Mouse (Mus musculus): ENCODE data around the gene Olig1. TPM values are rescaled to one million over a fixed set of nuclear protein-coding genes. Genes with fewer than 3 reads are reported as not detected.

Gene Olig1
- polyA plus RNA-seq, 1 experiment from 2014 or later = not detected

DNA sequence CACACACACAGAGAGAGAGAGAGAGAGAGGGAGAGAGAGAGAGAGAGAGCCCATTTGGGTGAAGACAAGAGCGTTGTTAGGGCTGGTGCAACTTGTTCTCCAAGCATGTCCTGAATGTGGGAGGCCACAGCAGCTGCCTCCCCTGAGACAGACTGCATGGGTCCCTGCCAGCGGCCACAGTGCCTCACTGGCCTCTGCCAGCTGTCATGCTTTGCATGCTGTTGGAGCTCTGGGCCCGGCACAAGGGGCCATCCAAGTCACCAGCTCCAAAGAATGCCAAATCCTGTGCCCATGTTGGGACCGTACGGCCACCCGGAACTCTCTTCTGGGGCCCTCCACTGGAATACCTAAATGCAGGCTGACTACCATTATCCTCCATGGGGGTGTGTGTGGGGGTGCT, 3.6 kb upstream of the Olig1 start:
- Histone ChIP-seq H3K9ac (replicated peaks; ENCODE audit: low read depth) (no peak overlapping the region), H3K27ac (ENCODE audit: low read length) (no peak overlapping the region), H3K4me3 (ENCODE audit: low read depth, low read length) (no peak overlapping the region), H3K36me3 (ENCODE audit: insufficient read depth, low read length) (no peaks in the 10 kb centered on the region), H3K27me3 (replicated peaks; ENCODE audit: insufficient read depth, low read length) (peaks cover 40% of the 10 kb centered on the region), H3K4me1 (ENCODE audit: insufficient read depth, low read depth, low read length) (no peaks in the 10 kb centered on the region), H3K9me3 (ENCODE audit: low read length) (no peaks in the 10 kb centered on the region), H3K4me2 (replicated peaks; ENCODE audit: low read depth, low read length) (no peak overlapping the region)
- DNase-seq (ENCODE audit: low spot score) = no peak
- ATAC-seq = no peak
- WGBS = 78% methylated on average over 6 of the region's 6 CpGs
- no peak for TF ChIP-seq EP300 (IDR thresholded peaks at IDR 0.05)
- no peak for TF ChIP-seq CTCF (IDR thresholded peaks at IDR 0.05)

DNA sequence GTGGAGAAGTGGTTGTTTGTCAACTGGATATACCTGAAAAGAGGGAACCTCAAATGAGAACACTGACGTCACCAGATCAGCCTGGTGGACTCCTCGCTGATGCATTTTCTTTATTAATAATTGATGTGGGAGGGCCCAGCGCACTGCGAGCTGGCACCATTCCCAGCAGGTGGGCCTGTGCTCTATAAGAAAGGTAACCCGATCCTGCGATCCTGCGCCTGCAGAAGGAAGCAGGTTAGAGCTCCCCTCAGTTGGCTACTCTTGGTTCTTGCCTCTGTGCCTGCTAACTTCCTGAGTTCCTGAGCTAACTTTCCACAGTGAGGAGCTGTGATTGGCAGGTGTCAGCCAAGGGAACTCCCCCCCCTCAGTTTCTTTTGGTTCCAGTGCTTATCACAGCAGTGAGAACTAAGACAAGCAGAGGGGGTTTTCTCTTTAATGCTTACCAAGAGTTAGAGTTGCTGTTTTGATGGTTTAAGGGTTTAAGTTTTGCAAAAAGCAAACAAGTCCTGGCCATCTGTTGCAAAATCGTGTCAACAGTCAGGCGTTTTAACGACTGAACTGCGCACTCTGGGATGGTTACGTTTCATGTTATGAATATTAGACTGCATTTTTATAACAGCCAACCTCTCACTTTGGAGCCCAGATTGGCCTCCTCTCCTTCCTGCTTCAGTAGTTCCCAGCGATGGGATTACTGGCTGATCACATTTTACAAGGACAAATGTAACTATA, 684 bp upstream of the Olig1 start:
- DNase-seq (ENCODE audit: low spot score) (no peak), ATAC-seq (no peak)
- Histone ChIP-seq H3K4me2 (replicated peaks; ENCODE audit: low read depth, low read length) (peak overlapping the region; percentile 42), H3K27ac (ENCODE audit: low read length) (no peak overlapping the region), H3K4me3 (ENCODE audit: low read depth, low read length) (no peak overlapping the region), H3K9me3 (ENCODE audit: low read length) (no peaks in the 10 kb centered on the region), H3K27me3 (replicated peaks; ENCODE audit: insufficient read depth, low read length) (peaks cover 56% of the 10 kb centered on the region), H3K36me3 (ENCODE audit: insufficient read depth, low read length) (no peaks in the 10 kb centered on the region), H3K4me1 (ENCODE audit: insufficient read depth, low read depth, low read length) (no peaks in the 10 kb centered on the region), H3K9ac (replicated peaks; ENCODE audit: low read depth) (no peak overlapping the region)
- TF ChIP-seq CTCF (IDR thresholded peaks at IDR 0.05) (no peak), EP300 (IDR thresholded peaks at IDR 0.05) (no peak)
- 6% methylated on average over 13 of the region's 13 CpGs for WGBS

DNA sequence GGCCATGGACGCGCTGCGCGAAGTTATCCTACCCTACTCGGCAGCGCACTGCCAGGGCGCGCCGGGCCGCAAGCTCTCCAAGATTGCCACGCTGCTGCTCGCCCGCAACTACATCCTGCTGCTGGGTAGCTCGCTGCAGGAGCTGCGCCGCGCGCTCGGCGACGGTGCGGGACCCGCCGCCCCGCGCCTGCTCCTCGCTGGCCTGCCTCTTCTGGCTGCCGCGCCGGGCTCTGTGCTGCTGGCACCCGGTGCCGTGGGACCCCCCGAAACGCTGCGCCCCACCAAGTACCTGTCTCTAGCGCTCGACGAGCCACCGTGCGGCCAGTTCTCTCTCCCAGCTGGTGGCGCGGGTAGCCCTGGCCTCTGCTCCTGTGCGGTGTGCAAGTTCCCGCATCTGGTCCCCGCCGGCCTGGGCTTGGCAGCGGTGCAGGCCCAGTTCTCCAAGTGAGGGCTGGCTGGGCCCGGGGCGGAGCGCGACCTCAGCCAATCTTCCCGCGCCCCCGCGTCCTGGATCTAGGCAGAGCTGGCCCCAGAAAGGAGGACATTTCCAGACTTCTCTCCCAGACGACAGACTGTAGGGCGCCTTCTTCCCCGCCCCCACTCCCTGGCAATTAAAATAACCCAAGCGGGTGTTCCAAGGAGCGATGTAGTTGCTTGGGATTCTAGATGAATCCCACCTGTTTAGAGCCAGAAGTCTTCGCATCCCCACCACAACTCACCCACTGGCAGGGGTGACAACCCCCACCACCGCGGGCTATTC, 820 bp downstream of the Olig1 start:
- ATAC-seq = no peak
- Histone ChIP-seq H3K4me1 (ENCODE audit: insufficient read depth, low read depth, low read length) (no peaks in the 10 kb centered on the region), H3K27ac (ENCODE audit: low read length) (no peak overlapping the region), H3K36me3 (ENCODE audit: insufficient read depth, low read length) (no peaks in the 10 kb centered on the region), H3K9ac (replicated peaks; ENCODE audit: low read depth) (no peak overlapping the region), H3K9me3 (ENCODE audit: low read length) (no peaks in the 10 kb centered on the region), H3K4me2 (replicated peaks; ENCODE audit: low read depth, low read length) (peak overlapping the region; percentile 42), H3K27me3 (replicated peaks; ENCODE audit: insufficient read depth, low read length) (peaks cover 59% of the 10 kb centered on the region), H3K4me3 (ENCODE audit: low read depth, low read length) (peak overlapping the region; percentile 19; the same call in 1 of the 2 replicates)
- no peak for TF ChIP-seq EP300 (IDR thresholded peaks at IDR 0.05)
- TF ChIP-seq CTCF (IDR thresholded peaks at IDR 0.05) = no peak
- WGBS = under 1% methylated on average over 59 of the region's 63 CpGs
- no peak for DNase-seq (ENCODE audit: low spot score)

DNA sequence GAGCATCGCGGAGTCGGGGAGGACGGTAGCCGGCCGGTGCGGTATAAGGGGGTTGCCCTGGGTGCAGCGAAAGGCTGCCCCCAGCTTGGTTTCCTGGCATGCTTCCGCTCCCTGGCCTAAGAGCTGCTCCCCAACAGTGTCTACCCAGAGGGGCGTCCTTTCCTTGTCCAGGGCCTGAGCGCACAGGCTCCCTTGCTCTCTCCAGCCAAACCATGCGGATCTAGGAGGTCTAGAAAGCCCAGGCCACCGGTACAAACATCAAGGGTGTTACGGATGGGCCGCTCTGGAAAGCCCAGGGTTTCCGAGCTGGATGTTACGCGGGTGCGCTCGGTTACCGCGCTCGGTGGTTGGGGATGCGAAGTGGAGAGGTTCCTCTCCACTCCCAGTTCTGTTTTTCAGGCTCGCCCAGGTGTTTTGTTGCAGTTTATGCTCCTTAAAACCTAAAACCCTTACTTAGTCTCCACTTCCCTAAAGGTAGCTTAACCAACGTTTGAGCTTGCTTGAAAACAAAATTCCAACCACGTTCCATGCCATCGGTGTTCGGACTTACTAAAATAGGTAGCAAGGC, 1.5 kb downstream of the Olig1 start:
- no peak for TF ChIP-seq EP300 (IDR thresholded peaks at IDR 0.05)
- no peak for TF ChIP-seq CTCF (IDR thresholded peaks at IDR 0.05)
- Histone ChIP-seq H3K4me2 (replicated peaks; ENCODE audit: low read depth, low read length) (no peak overlapping the region), H3K27me3 (replicated peaks; ENCODE audit: insufficient read depth, low read length) (peaks cover 59% of the 10 kb centered on the region), H3K4me3 (ENCODE audit: low read depth, low read length) (no peak overlapping the region), H3K9ac (replicated peaks; ENCODE audit: low read depth) (no peak overlapping the region), H3K27ac (ENCODE audit: low read length) (no peak overlapping the region), H3K36me3 (ENCODE audit: insufficient read depth, low read length) (no peaks in the 10 kb centered on the region), H3K9me3 (ENCODE audit: low read length) (no peaks in the 10 kb centered on the region), H3K4me1 (ENCODE audit: insufficient read depth, low read depth, low read length) (no peaks in the 10 kb centered on the region)
- 3% methylated on average over 29 of the region's 29 CpGs for WGBS
- no peak for ATAC-seq
- no peak for DNase-seq (ENCODE audit: low spot score)

DNA sequence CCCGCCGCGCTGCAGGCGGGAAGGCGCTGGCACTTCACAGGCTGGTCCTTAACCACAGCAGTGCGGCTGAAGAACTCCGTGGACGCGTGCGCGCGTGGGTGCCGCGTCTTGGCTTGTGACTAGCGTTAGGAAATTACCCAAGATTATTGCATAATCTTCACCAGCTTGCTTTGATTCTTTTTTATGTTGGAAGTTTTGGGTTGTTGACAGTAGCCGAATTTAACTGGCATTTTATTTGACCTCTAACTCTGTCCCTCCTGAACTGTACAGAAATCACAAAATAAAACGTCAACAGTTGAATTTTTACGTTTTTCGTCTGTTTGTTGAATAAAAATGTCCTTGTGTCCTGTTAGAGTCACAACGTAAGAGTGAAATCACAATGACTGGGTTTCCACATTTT, 2.1 kb downstream of the Olig1 start:
- DNase-seq (ENCODE audit: low spot score) (no peak), ATAC-seq (no peak)
- H3K27me3 ChIP-seq (replicated peaks; ENCODE audit: insufficient read depth, low read length) = peaks cover 56% of the 10 kb centered on the region
- no peaks in the 10 kb centered on the region for H3K9me3 ChIP-seq (ENCODE audit: low read length)
- H3K4me2 ChIP-seq (replicated peaks; ENCODE audit: low read depth, low read length) = no peak overlapping the region
- TF ChIP-seq CTCF (IDR thresholded peaks at IDR 0.05) (no peak), EP300 (IDR thresholded peaks at IDR 0.05) (no peak)
- H3K36me3 ChIP-seq (ENCODE audit: insufficient read depth, low read length) = no peaks in the 10 kb centered on the region
- H3K9ac ChIP-seq (replicated peaks; ENCODE audit: low read depth) = no peak overlapping the region
- no peak overlapping the region for H3K27ac ChIP-seq (ENCODE audit: low read length)
- 4% methylated on average over 20 of the region's 20 CpGs for WGBS
- no peaks in the 10 kb centered on the region for H3K4me1 ChIP-seq (ENCODE audit: insufficient read depth, low read depth, low read length)
- H3K4me3 ChIP-seq (ENCODE audit: low read depth, low read length) = no peak overlapping the region

DNA sequence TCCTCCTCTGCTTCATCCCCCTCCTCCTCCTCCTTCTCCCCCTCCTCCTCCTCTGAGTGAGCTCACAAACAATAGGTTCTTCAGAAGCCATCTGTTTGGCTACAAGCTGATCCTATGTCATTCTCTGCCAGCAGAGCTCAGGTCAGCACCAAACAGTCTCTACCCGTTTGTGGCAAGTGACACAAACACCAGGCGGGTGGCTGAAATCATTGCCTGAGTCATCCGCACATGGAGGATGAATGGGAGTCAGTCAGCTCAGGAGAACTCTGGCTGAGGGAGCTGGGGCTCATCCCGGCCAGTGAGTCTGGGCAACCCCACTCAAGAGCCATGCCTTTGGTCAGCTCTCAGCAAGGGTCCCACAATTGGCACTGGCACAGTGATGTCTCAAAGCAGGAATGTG, 10.9 kb downstream of the Olig1 start:
- no peak overlapping the region for H3K4me2 ChIP-seq (replicated peaks; ENCODE audit: low read depth, low read length)
- no peak for DNase-seq (ENCODE audit: low spot score)
- H3K27me3 ChIP-seq (replicated peaks; ENCODE audit: insufficient read depth, low read length) = no peaks in the 10 kb centered on the region
- H3K4me3 ChIP-seq (ENCODE audit: low read depth, low read length) = no peak overlapping the region
- H3K9ac ChIP-seq (replicated peaks; ENCODE audit: low read depth) = no peak overlapping the region
- H3K27ac ChIP-seq (ENCODE audit: low read length) = no peak overlapping the region
- no peaks in the 10 kb centered on the region for H3K36me3 ChIP-seq (ENCODE audit: insufficient read depth, low read length)
- no peak for ATAC-seq
- H3K9me3 ChIP-seq (ENCODE audit: low read length) = no peaks in the 10 kb centered on the region
- 51% methylated on average over 4 of the region's 4 CpGs for WGBS
- no peaks in the 10 kb centered on the region for H3K4me1 ChIP-seq (ENCODE audit: insufficient read depth, low read depth, low read length)
- no peak for TF ChIP-seq CTCF (IDR thresholded peaks at IDR 0.05)
- no peak for TF ChIP-seq EP300 (IDR thresholded peaks at IDR 0.05)

Data from lung, postnatal 0 days (tissue).